Mouse (Mus musculus): ENCODE measurements around the gene Dnlz.
A peak's percentile ranks its signal among the peaks of the same experiment; 100 is the strongest.

The Dnlz gene

GRCm38 (mm10) chr2:26319519-26320244 is 32.2 kb downstream of the Dnlz start:
- peak; percentile 67 for DNase-seq

- DNase-seq: peak; percentile 77
These were observed 32.8 kb downstream of the Dnlz start for GRCm38 (mm10) chr2:26319109-26319508.

DNA sequence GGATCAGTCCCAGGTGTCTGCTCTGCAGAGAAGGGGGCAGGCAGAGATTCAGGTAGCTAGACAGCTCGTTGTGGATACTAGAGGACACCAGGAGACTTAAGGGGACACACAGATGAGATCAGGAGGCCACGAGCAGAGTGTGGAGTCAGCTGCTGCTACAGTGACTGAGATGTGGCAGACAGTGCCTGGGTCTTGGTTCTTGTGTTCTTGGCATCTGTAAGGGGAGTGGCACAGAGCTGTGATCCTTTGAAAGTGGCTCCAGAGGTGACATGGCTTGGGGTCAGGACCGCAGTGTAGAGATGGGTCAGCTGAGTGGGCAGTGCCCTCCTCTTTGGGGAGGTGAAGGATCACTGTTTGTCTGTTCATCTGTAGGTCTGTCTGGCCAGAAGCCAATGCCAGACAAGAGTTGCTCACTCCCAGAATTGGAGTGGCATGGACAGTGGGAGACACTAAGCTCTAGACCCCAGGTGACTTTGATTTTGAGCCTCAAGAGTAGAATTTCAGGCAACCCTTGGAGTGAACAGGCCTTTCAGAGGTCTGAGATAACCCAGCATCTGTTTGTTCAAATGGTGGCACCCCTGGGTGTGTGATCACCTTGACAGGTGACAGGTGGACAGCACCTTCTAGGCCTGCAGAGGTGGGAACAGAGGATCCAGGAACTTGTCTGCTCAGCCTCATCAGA is 33.8 kb downstream of the Dnlz start:
- peak; percentile 64 for DNase-seq

DNA sequence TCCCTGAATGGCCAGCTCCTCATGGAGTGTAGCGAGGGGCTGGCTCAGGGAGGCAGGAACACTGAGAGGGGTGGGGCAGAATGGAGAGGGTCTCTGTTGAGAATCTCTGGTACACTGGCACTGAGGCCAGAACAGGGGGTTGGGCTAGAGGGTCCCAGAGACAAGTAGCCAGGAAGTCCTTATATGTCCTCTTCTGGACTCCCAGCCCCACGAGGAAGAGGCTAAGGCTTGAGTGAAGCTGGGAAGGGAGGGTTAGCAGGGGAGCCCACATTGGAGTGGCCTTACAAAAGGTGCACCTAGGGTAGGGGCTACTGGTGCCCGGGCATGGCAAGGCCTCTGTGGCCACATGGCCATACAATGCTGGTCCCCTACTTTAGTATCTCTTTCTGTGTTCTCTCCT is 34.5 kb downstream of the Dnlz start:
- peak; percentile 54 for DNase-seq

GRCm38 (mm10) chr2:26316576-26317246 is 35.2 kb downstream of the Dnlz start:
- DNase-seq: peak; percentile 80

- DNase-seq: peak; percentile 93
These were observed 36.0 kb downstream of the Dnlz start for GRCm38 (mm10) chr2:26315925-26316311.

GRCm38 (mm10) chr2:26315072-26315924 is 36.6 kb downstream of the Dnlz start, which contains the start of gene Gpsm1:
Gene Gpsm1, plus strand, starts transcription at chr2:26315515.
- DNase-seq: peak; percentile 90

- DNase-seq: peak; percentile 95
These were observed 37.4 kb downstream of the Dnlz start for GRCm38 (mm10) chr2:26314281-26315071.

- no peak for DNase-seq
These were observed 38.5 kb downstream of the Dnlz start for GRCm38 (mm10) chr2:26313394-26313793.

GRCm38 (mm10) chr2:26312812-26313211 is 39.1 kb downstream of the Dnlz start:
- DNase-seq: peak; percentile 68

DNA sequence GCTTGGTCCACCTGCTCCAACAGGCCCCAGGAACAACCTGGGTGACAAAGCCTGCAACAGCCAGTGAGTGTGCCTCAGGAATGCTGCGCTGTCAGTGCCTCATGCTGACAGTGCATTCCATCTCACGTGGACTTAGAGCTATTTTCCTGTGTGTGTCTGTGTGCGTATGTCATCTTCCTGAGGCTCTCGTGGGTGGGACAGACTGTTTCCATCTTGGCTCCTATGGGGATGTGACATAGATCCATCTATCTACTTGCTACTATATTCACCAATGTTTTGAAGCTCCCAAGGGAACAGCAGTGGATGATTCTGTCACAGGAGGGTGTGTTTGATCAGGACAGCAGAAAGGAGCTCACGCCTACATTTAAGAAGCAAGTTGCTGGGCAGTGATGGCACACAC is 40.0 kb downstream of the Dnlz start:
- DNase-seq: no peak

DNA sequence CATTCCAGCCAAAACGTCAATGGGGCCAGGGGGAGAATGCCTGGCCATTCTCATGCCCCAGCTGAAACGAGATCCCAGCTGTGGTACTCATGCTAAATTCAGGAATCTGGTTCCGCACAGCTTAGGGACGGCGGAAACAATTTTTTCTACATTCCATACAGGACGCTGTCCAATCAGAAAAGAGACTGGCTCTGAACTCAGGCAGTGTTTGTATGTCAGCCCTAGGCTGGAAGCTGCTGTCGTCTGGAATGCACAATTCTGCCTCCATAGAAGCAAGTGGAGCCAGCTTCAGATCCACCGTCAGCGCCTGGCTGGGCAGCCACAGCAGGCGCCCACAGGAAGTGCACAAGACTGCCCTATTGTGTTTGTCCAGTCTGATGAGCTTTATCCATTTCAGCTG is 42.2 kb downstream of the Dnlz start:
- no peak for DNase-seq

- DNase-seq: no peak
These were observed 45.2 kb downstream of the Dnlz start for GRCm38 (mm10) chr2:26306702-26307101.

DNA sequence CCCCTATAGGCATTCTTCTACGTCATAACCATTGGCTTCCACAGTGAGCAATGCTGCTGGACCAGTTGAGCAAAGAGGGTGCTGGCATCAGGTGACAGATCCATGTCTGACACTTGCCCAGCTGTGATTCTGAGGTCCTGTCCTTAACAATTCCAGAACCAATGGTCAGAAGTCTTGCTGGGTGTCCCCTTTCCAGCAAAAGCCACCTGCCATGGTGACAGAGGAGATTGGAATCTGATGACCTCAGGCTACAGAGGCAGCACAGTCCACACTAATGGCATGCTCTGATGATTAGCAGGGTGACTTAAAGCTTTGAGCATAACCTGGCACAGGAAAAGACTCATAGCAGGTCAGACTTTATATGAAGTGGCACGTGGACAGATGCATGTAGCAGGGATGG is 46.4 kb downstream of the Dnlz start:
- no peak for DNase-seq

DNA sequence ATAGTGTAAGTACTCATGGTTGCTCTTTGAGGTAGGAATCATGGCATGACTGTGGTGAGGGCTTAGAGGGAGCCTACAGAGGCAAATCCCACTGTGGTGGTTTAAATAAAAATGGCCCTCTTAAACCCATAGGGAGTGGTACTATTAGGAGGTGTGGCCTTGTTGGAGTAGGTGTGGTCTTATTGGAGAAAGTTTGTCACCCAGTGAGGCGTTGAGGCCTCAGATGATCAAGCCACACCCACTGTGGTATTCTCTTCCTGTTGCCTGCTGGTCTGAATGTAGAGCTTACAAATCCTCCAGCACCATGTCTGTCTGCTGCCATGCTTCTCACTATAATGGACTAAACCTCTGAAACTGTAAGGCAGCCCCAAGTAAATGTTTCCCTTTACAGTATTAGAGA is 47.2 kb downstream of the Dnlz start:
- peak; percentile 8 for DNase-seq

DNA sequence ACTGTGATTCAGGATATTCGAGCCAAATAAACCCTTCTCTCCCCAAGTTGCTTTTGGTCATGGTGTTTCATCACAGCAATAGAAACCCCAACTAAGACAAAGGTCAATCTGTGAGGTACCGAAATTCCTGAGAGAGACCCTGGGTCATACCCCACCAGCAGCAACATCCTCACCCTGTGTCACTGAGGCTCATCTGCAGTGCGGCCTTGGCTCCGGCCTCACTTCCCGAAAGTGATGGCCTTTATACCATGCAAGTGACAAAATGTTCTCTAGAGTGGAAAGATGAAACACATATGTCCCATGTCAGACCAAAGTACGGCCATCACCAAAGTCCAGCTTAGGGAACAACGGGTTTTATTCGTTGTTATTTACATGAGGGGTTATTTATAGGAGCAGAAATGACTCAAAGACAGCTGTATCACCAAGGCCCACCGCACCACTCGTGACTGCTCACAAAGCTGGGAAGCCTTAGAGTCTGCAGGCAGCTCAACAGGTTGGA is 49.9 kb downstream of the Dnlz start:
- peak; percentile 25 for DNase-seq

GRCm38 (mm10) chr2:26300808-26301174 is 51.1 kb downstream of the Dnlz start:
- peak; percentile 89 for DNase-seq

DNA sequence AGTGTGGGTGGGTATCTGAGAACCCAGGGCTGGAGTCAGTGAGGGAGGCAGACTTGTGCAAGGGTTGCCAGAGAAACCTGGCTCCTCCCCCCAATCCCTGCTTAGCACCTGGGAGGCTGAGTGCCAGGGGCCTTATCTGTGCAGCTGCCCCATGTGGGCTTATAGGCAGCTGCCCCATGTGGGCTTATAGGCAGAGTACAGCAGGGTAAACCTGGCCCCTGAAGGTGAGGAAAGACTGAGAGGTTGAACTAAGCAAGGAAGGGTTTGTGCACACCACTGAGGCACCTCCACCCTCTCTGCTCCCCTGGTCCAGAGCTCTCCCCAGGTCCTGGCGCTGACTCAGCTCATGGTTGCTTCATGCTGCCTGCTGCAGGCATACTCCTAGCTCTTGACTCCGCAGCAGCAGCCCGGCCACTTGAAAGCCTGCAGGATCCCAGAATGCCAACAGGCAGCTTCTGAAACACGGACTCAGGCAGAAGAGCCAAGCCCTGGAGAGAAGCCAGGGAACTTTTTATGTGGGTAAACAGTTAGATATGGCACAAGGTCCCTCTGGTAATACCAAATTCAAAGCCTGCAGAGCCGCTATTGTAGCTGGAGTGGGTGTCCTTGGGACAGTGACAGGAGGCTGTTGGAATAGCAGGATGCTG is 51.6 kb downstream of the Dnlz start:
- DNase-seq: peak; percentile 73

GRCm38 (mm10) chr2:26299336-26299735 is 52.6 kb downstream of the Dnlz start:
- DNase-seq: peak; percentile 84

GRCm38 (mm10) chr2:26298856-26299230 is 53.1 kb downstream of the Dnlz start:
- DNase-seq: no peak

DNA sequence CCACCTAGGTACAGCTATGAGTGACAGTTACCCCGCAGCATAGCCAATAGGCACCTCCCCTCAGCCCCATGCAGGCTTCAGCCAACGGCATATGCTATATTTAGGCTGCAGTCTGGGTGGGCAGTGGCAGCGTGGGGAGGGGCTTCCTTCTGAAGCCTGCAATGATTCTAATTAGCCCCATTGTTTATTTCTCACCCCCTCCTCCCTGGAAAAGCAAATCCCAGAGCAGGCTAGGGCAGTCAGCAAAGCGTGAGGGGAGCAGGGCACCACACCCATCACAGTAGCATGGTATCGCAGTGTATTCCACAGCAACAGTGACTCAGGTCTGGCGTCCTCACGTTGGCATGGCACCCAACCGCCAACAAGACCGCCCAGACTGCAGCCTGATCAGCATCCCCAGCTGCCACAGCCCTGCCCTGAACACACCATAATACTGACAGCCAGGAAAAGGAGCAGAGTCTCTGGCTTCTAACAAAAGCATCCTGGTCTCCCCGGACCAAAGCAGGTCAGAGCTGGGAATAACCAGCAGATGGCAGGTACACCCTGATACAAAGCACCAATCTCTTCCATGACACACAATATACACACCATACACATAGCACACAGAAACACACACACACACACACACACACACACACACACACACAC is 53.6 kb downstream of the Dnlz start:
- DNase-seq: peak; percentile 75

All from cerebellum, adult 11-12 months (tissue).